Mouse (Mus musculus): ENCODE results near the gene Ccdc155. TPM values are rescaled to one million over a fixed set of nuclear protein-coding genes. Genes with fewer than 3 reads are reported as not detected.

Ccdc155 gene
- total RNA-seq, 2 experiments from 2014 or later, result 0.25 TPM; not detected in 1

DNA sequence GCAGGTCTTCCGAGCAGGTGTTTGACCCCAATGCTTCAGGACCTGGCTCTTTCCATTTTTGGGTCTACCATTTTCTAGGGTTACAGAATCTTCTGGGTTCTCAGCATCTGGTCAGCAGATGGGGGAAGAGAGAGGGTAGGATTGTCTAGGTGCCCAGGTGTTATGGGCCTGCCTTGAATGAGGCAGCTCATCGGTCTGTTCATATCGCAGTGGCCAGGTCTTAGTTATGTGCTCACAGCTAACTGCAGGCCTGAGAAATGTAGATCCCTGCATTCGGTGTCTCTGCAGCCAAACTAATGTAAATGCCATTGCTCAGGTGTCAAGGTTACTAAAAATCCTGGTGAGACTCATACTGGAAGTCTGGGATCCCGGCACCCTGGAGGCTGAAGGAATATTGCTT is 21.7 kb upstream of the Ccdc155 start:
- DNase-seq, result no peak

- no peak for DNase-seq
Observed at GRCm38 (mm10) chr7:45224826-45225225, 20.1 kb upstream of the Ccdc155 start.

GRCm38 (mm10) chr7:45221680-45222079 is 17.0 kb upstream of the Ccdc155 start:
- DNase-seq, result no peak

- DNase-seq, result peak; percentile 88
Observed at GRCm38 (mm10) chr7:45216442-45217183, 11.9 kb upstream of the Ccdc155 start.

GRCm38 (mm10) chr7:45215673-45216441 is 11.2 kb upstream of the Ccdc155 start, which contains the start of gene Tead2:
TSS of gene Tead2 (plus strand) at chr7:45215753.
- DNase-seq, result peak; percentile 76

GRCm38 (mm10) chr7:45213708-45214107 is 9.0 kb upstream of the Ccdc155 start:
- no peak for DNase-seq

GRCm38 (mm10) chr7:45212356-45212755 is 7.7 kb upstream of the Ccdc155 start:
- no peak for DNase-seq

GRCm38 (mm10) chr7:45211851-45212251 is 7.2 kb upstream of the Ccdc155 start, which contains the start of gene Dkkl1:
TSS of gene Dkkl1 (minus strand) at chr7:45212147.
- DNase-seq, result no peak

DNA sequence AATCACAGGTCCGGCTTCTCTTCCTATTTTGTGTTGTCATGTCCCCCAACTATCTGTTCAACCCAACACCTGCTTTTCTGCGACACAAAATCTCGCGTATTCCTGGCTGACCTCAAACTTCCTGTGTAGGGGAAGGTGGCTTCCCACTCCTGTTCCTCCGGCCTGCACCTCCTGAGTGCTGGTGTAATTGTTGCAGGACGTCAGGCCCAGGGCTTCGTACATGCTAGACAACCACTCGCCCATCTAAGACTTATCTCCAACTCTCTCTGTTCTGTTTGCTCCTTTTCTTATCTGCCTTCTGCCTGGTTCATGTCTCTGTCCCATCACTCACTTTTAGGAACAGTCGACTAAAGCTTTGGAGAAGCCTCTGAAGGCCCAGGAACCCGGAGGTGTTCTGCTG is 6.4 kb upstream of the Ccdc155 start:
- no peak for DNase-seq

- no peak for DNase-seq
Observed at GRCm38 (mm10) chr7:45208260-45208659, 3.6 kb upstream of the Ccdc155 start.

- no peak for DNase-seq
Observed at GRCm38 (mm10) chr7:45202654-45203053, 2.0 kb downstream of the Ccdc155 start.

- no peak for DNase-seq
Observed at GRCm38 (mm10) chr7:45198961-45199360, 5.7 kb downstream of the Ccdc155 start.

- peak; percentile 85 for DNase-seq
Observed at GRCm38 (mm10) chr7:45198435-45198834, 6.3 kb downstream of the Ccdc155 start.

DNA sequence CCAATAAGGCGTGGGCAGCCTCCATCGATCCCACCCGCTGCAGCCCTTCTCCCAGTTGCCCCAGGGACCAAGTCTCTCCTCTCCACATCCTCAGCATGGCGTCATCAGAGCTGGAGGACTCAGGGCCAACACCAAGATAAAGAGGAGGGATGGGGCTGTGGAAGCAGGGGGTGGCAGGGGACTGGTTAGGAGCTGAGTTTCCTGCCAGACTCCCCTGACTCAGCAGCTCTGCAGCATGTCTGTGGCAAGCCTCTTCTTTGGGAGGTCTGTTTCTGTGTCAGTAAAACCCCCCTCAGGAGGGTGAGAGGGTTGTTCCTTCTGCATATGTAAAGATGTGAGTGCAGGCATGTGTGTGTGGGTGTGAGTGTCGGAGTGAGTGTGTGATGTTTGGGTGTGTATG is 7.7 kb downstream of the Ccdc155 start:
- DNase-seq, result no peak

GRCm38 (mm10) chr7:45196176-45196535 is 8.5 kb downstream of the Ccdc155 start:
- DNase-seq, result no peak

DNA sequence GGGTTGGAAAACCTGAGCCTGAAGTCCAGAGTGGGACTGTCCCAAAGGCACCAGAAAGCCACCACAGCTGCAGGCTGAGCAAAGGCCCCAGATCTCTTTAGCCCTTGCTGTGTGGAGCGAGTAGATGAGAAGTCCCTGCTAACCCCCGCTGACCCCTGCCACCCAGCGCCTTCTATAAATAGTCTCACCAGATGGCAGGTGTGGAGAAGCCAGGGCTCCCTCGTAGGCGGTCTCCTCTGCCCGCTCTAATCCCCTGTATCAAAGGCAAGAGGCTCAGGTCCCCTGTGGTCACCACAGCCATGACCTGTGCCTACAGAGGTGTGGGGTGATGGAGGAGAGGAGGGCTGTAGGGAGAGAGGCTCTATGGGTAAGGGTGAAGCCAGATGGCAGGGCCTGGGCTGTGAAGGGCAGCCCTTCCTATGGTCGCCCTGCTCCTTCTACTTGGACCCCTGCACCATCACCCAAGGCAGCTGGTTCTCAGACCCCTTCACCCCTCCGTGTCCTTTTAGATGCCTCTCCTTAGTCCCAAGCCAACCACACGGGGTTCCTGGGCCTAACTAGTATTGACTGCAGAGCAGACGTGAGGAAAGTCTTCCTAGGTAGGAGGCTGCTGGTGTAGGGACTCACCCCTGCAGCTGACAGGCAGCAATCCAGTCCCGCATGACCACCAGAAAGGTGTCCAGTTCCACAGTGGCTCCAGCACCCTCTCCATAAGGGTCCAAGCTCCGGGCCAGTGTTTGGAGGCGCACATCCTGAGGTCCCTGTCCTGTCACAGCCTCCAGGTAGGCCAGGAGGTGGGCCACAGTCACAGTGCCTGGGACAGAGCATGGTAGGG is 9.1 kb downstream of the Ccdc155 start:
- no peak for DNase-seq

DNA sequence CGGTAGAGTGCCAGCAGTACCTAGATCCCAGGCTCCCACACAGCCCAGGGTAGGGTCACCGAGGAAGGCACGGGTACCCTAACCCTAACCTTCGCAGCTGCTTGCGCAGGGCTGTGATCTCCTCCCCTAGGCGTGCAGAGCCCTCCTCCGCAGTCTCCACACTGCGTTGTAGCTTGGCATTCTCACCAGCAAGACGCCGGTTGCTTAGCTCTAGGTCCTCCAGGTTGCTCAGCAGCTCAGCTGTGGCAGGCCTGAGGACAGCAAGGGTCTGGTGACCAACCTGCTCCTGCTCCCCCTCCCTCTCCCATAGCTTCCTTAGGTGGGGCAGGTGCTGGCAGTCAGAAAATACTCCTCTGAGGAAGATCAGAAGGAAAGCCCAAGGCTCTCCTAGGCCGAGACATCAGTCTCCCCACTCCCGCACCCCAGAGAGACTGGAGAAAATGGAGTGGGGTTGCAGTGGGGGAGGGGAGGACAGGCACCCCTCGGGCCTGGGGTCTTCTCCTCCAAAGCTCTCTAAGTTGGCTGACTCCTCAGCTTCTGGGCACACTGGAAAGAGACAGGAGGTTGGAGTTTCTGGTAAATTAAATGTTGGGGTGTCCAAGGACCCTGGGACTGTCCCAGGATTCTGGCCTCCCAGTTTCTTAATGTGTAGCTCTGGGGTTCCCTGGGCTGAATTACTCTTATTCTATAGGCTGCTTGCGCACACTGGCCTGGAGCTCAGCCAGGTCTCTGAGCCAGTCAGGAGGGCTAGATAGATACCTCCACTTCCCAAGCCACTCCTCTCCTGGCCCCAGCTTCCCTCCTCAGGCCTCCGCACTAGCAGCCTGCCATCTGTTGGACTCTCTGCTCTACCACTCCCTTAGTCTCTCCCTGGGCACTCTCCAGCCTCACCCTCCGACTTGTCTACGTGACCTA is 10.6 kb downstream of the Ccdc155 start:
- no peak for DNase-seq

- no peak for DNase-seq
Observed at GRCm38 (mm10) chr7:45193406-45193805, 11.3 kb downstream of the Ccdc155 start.

DNA sequence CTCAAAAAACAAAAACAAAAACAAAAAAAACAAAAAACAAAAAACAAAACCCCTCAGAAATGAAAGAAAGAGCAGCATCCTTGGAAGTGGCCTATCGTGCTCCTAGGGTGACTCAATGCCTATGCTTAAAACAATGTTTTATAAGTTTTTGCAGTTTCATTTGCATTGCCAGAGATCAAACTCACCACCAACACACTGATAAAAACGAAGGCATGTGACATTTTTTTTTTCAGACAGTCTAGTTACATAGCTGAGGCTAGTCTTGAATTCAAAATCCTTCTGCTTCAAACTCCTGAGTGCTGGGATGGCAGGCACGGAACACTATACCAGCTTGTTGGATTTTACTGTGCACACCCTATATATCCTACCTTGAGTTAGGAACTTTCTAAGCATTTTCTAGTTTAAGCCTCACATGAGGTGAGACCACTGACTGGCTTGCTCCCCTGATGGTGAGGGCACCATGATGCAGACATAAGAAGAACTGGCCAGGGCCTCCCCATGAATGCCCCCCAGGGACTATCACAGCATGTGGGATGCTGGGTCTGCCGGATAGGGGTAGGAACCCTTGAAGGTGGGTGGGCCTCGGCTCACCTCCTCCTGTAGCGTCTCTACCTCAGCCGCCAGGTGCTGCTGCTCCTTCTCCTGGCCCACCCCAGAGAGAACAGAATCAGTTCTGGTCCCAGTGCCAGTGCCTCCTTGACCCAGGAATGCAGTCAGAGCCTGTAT is 11.9 kb downstream of the Ccdc155 start:
- DNase-seq, result no peak

DNA sequence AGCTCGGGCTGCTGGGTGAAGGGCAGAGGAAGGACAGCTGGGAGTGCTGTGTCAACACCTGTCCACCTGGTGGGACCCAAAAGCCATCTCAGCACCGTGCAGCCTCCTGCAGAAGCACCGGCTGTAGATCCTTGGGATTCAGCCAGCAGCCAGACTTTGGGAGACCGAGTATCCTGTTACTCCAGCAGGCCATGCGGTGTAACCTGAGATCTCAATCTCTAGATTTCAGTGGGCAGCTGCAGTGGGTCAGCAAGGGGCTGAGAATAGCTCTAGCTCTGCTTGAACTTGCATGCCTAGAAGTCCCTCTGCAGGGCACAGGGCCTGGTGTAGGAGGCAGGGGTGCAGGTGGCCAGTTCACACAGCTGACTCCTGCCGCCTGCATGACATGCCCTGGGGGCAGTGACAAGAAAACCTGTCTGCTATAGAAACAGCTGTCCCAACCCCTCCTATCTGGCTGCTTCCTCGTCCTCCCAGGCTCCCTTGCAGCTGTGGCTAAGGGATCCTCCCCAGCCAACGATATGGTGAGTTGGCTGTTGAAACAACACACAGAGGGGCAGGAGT is 12.8 kb downstream of the Ccdc155 start:
- DNase-seq, result no peak

- no peak for DNase-seq
Observed at GRCm38 (mm10) chr7:45191161-45191560, 13.5 kb downstream of the Ccdc155 start.

All from heart, postnatal 4 days (tissue).